Mouse (Mus musculus) heart, adult 11 months (tissue): Measurements from ENCODE around the gene Cyp2c68.
"Not testable (repeated sequence)": the region's sequence is repeated elsewhere in the genome, so short reads cannot be mapped to it uniquely, and the experiment has no call there.

ENCODE experiments used
- DNase-seq: peaks from one replicate; pipeline ENCODE4 v3.0.0; 2022

The Cyp2c68 gene

GRCm38 (mm10) chr19:39740920-39741319 lies at the start of gene Cyp2c68:
TSS of gene Cyp2c68 (minus strand) at chr19:39741054.
- no peak for DNase-seq

DNA sequence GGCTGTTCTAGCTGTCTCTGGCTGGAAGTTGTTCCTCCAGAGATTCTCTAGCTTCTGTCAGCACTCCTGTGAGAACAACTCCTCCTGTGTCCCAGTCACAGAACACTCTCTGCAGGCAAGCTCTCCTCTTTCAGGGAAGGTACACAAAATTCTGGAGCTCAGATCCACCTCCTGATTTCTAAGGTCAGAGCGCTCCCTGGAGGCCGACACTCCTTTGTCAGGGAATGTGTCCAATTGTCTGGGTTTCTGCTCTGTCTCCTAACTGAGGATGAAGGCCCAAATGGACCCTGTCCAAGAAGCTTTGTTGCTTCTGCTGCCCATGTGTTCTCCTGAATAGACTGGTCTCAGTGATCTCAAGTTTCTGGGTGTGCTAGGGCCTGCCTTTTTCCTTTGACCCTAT lies 44.6 kb upstream of the Cyp2c68 start:
- DNase-seq, result not testable (repeated sequence)

DNA sequence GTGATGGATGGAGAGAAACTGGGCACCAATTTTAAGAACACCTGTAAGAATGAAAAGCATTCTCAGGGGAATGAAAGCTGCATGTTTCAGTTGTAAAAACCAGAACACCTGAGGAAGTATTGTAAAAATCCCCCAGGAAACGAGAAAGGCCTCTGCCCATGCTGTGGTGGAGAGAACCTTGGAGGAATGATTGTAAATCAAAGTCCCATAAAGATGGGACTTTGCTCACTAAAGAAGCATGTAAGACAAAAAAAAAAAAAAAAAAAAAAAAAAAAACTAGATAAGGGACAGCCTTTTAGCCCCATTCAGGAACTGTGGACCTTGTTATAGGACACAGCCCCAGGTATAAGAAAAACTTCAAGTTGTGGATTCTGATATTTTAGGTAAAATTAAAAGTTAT lies 4.5 kb upstream of the Cyp2c68 start:
- DNase-seq, result no peak

GRCm38 (mm10) chr19:39744361-39744760 lies 3.5 kb upstream of the Cyp2c68 start:
- not testable (repeated sequence) for DNase-seq

GRCm38 (mm10) chr19:39711116-39711515 lies 29.7 kb downstream of the Cyp2c68 start:
- not testable (repeated sequence) for DNase-seq

DNA sequence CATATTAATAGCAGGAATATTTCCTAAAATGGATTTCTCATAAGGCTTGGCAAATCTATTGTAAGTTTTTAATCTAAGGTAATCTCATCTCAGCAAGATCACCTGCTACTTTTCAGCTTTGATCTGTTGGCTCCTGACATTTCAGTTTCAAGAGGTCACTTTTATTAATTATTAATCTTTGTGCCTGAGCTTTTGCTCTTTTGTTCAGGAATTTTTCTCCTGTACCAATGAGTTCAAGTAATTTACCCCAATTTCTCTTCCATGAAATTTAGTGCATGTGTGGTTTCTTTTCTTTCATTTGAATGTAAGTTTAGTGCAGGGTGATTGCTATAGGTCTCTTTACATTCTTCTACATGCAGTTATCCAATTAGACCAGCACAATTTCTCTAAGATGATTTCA lies 75.2 kb downstream of the Cyp2c68 start:
- not testable (repeated sequence) for DNase-seq

DNA sequence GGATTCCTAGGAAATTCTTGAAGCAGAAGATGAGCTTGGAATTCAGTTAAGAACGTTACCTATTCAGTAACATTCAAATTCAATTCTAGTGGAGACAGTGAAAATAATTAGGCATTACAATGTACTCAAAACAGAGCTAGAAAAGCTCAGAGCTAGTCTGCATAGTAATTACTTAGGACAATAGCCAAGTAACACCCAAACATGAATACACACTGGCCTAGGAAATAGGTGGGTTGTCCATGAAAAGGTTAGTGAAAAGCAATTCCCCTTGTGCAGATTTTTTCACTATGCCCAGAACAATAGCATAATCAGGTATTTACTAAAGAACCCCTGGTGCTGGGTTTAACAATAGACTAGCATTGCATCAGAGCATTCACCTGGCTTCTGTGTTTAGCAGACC lies 88.5 kb downstream of the Cyp2c68 start:
- no peak for DNase-seq

DNA sequence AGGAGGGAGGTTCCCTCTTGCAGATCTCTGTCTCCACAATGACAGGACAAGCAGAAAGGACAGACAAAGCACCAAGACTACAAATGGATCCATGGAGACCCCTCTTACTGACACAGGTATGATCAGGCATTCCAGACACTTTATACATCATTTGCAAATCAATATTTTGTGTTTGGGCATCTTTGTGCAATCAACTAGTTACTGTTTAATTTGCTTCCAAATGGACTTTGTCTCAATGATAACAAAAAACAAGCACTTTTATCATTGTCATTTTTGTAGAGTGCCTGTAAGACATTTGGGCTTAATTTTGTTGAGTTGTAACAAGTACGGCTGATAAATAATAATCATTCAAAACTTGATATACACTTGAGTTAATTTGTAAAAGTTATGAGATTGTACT lies 91.9 kb downstream of the Cyp2c68 start, which contains the start of gene Cyp2c67:
Gene Cyp2c67 (minus strand): TSS at position 114 of the 400 bp plus-strand sequence.
- DNase-seq, result no peak

- DNase-seq, result peak; percentile 76
These were observed 93.3 kb downstream of the Cyp2c68 start for GRCm38 (mm10) chr19:39647519-39647918.

GRCm38 (mm10) chr19:39644551-39644950 lies 96.3 kb downstream of the Cyp2c68 start:
- DNase-seq, result not testable (repeated sequence)
